Mouse (Mus musculus) lung, embryonic 14.5 days (tissue): ENCODE measurements around the gene Ccpg1os. TPM values are rescaled to one million over a fixed set of nuclear protein-coding genes. Genes with fewer than 3 reads are reported as not detected.

Experiments
- ATAC-seq: fragments of 200-750 bp; cut with Nextera tagmentation; 2 replicates; pipeline ENCODE4 v1.8.0; 2017; ENCODE audit warnings: mild to moderate bottlenecking, moderate TSS enrichment, moderate library complexity; ENCODE audit not compliant: insufficient read depth
- DNase-seq: peaks from one replicate; pipeline ENCODE4 v3.0.0-alpha.2; 2015
- H3K27ac ChIP-seq: fragments of 300-500 bp; sonication (generic); 2 replicates; pipeline ENCODE4 v1.5.1; 2014; ENCODE audit warnings: low read depth, mild to moderate bottlenecking, moderate library complexity
- H3K27me3 ChIP-seq: fragments of 300-500 bp; sonication (generic); 2 replicates; pipeline ENCODE4 v1.6.1; 2014; ENCODE audit warnings: low read length, control low read depth; ENCODE audit not compliant: insufficient read depth
- H3K36me3 ChIP-seq: fragments of 300-500 bp; sonication (generic); 2 replicates; pipeline ENCODE4 v1.6.1; 2014; ENCODE audit warnings: control low read depth; ENCODE audit not compliant: insufficient read depth
- H3K4me1 ChIP-seq: fragments of 300-500 bp; sonication (generic); 2 replicates; pipeline ENCODE4 v1.6.1; 2014; ENCODE audit warnings: antibody characterized with exemption, control low read depth; ENCODE audit not compliant: insufficient read depth
- H3K4me2 ChIP-seq: fragments of 300-500 bp; sonication (generic); 2 replicates; pipeline ENCODE4 v1.6.1; 2014; ENCODE audit warnings: mild to moderate bottlenecking
- H3K4me3 ChIP-seq: fragments of 300-500 bp; sonication (generic); 2 replicates; pipeline ENCODE4 v1.5.1; 2014; ENCODE audit warnings: low read depth, low read length
- H3K9ac ChIP-seq: fragments of 300-500 bp; sonication (generic); 2 replicates; pipeline ENCODE4 v1.6.1; 2014
- H3K9me3 ChIP-seq: fragments of 300-500 bp; sonication (generic); 2 replicates; pipeline ENCODE4 v1.6.1; 2016; ENCODE audit warnings: low read depth, low read length, control low read depth
- CTCF ChIP-seq: IDR thresholded peaks from 2 replicates; pipeline ENCODE4 v1.5.1; 2016; ENCODE audit warnings: antibody characterized with exemption, low read depth
- WGBS: fragments of 180-500 bp; shearing (Covaris S2); extraction: QIAGEN DNeasy Blood & Tissue Kit; methylation state at CpG from one replicate; pipeline ENCODE4 v1.1.7; 2014; 5-methylcytosine and 5-hydroxymethylcytosine counted together
- polyA plus RNA-seq: library from polyadenylated mRNA; unstranded; fragments of >200 nt; fragmentation: Nextera tagmentation; extraction: Ambion mirVana; gene quantifications from 2 replicates; pipeline ENCODE4 v1.2.1, GENCODE M21; 2014

Gene Ccpg1os
- polyA plus RNA-seq, 1 experiment from 2014 or later, result 9.8 TPM

GRCm38 (mm10) chr9:72968349-72969061 lies 16.7 kb downstream of the Ccpg1os start:
- H3K27ac ChIP-seq, result no peak overlapping the region
- WGBS, result 31% methylated on average over 11 of the region's 11 CpGs
- H3K4me1 ChIP-seq, result no peaks in the 10 kb centered on the region
- peak; percentile 69 for TF ChIP-seq CTCF
- H3K4me3 ChIP-seq, result no peak overlapping the region
- no peaks in the 10 kb centered on the region for H3K27me3 ChIP-seq
- no peaks in the 10 kb centered on the region for H3K9me3 ChIP-seq
- ATAC-seq (no peak), DNase-seq (peak; percentile 70)
- H3K9ac ChIP-seq, result no peak overlapping the region
- no peaks in the 10 kb centered on the region for H3K36me3 ChIP-seq
- no peak overlapping the region for H3K4me2 ChIP-seq

- Histone ChIP-seq H3K9ac (no peak overlapping the region), H3K27ac (no peak overlapping the region), H3K4me2 (no peak overlapping the region), H3K36me3 (no peaks in the 10 kb centered on the region), H3K9me3 (no peaks in the 10 kb centered on the region), H3K4me3 (no peak overlapping the region), H3K4me1 (peaks cover 4% of the 10 kb centered on the region; the same call in 1 of the 2 replicates), H3K27me3 (no peaks in the 10 kb centered on the region)
- DNase-seq (no peak), ATAC-seq (no peak)
- TF ChIP-seq CTCF, result no peak
- WGBS, result 71% methylated on average over 15 of the region's 15 CpGs
These were observed 23.2 kb downstream of the Ccpg1os start for GRCm38 (mm10) chr9:72961959-72962358.

- H3K4me2 ChIP-seq, result no peak overlapping the region
- WGBS, result 62% methylated on average over 8 of the region's 8 CpGs
These were observed 23.8 kb downstream of the Ccpg1os start for GRCm38 (mm10) chr9:72961346-72961745.

GRCm38 (mm10) chr9:72958521-72959450 lies 26.4 kb downstream of the Ccpg1os start, which contains the start of the genes Dyx1c1 and Gm44503:
Dyx1c1 (plus strand) TSS chr9:72958785.
Gm44503 (plus strand) TSS chr9:72958852.
- peak within 1 kb of the TSS; percentile 50; the same call in 1 of the 2 replicates for H3K27ac ChIP-seq
- H3K36me3 ChIP-seq, result no peaks in the 10 kb centered on the region
- H3K9ac ChIP-seq, result peak within 1 kb of the TSS; percentile 63
- WGBS, result 1% methylated on average over 43 of the region's 43 CpGs
- ATAC-seq (peak; percentile 94), DNase-seq (peak; percentile 93)
- H3K27me3 ChIP-seq, result no peaks in the 10 kb centered on the region
- H3K9me3 ChIP-seq, result no peaks in the 10 kb centered on the region
- peak within 1 kb of the TSS; percentile 68 for H3K4me3 ChIP-seq
- peak within 1 kb of the TSS; percentile 69 for H3K4me2 ChIP-seq
- TF ChIP-seq CTCF, result peak; percentile 42
- peaks cover 4% of the 10 kb centered on the region; the same call in 1 of the 2 replicates for H3K4me1 ChIP-seq

More at GRCm38 (mm10) chr9:72961346-72961745, 23.8 kb downstream of the Ccpg1os start:
- no peak for TF ChIP-seq CTCF
- Histone ChIP-seq H3K27ac (no peak overlapping the region), H3K4me3 (no peak overlapping the region), H3K9ac (no peak overlapping the region), H3K9me3 (no peaks in the 10 kb centered on the region), H3K27me3 (no peaks in the 10 kb centered on the region), H3K36me3 (no peaks in the 10 kb centered on the region), H3K4me1 (peaks cover 4% of the 10 kb centered on the region; the same call in 1 of the 2 replicates)
- ATAC-seq (no peak), DNase-seq (no peak)

- no peaks in the 10 kb centered on the region for H3K36me3 ChIP-seq
- H3K4me2 ChIP-seq, result no peak overlapping the region
- H3K9ac ChIP-seq, result no peak overlapping the region
- H3K4me3 ChIP-seq, result no peak overlapping the region
- TF ChIP-seq CTCF, result peak; percentile 79
- WGBS, result 27% methylated on average over 1 of the region's 1 CpGs
- no peaks in the 10 kb centered on the region for H3K27me3 ChIP-seq
- H3K4me1 ChIP-seq, result peaks cover 4% of the 10 kb centered on the region; the same call in 1 of the 2 replicates
- H3K27ac ChIP-seq, result no peak overlapping the region
- H3K9me3 ChIP-seq, result no peaks in the 10 kb centered on the region
- DNase-seq, result peak; percentile 78
- no peak for ATAC-seq
These were observed 29.6 kb downstream of the Ccpg1os start for GRCm38 (mm10) chr9:72955546-72955945.

GRCm38 (mm10) chr9:72954746-72955145 lies 30.4 kb downstream of the Ccpg1os start:
- ATAC-seq, result no peak
- no peak overlapping the region for H3K4me3 ChIP-seq
- TF ChIP-seq CTCF, result peak; percentile 48
- no peak overlapping the region for H3K4me2 ChIP-seq
- no peaks in the 10 kb centered on the region for H3K27me3 ChIP-seq
- no peak overlapping the region for H3K27ac ChIP-seq
- H3K4me1 ChIP-seq, result peaks cover 4% of the 10 kb centered on the region; the same call in 1 of the 2 replicates
- H3K36me3 ChIP-seq, result no peaks in the 10 kb centered on the region
- 39% methylated on average over 2 of the region's 2 CpGs for WGBS
- peak; percentile 68 for DNase-seq
- no peak overlapping the region for H3K9ac ChIP-seq
- no peaks in the 10 kb centered on the region for H3K9me3 ChIP-seq
